In genomic region chr15:81097456-81097855, GRCm38 (mm10) we compare ENCODE assay signal across 11 mouse cellular contexts.
A peak's percentile ranks its signal among the peaks of the same experiment; 100 is the strongest.
DNase-seq lines count a peak whose midpoint lies in the region; ATAC-seq and TF ChIP-seq lines count a peak whose summit lies in the region.
"Had no signal": no experiment of that assay in that cellular context is flagged by ENCODE, and none has a peak within 500 bp of the region (broad histone marks: within the 10 kb centered on the region; RNA-seq: fewer than 3 reads in every experiment).

No protein-coding gene starts in this region.

- no peak for DNase-seq in heart, adult 2 months
- peak; percentile 69 for DNase-seq in 3134 (ENCODE audit: extremely low read depth, insufficient read length, low spot score)
- peak; percentile 74 for DNase-seq in Muller cell, postnatal 12 days (ENCODE audit: inconsistent ontology term)
- DNase-seq in lung, postnatal 4 days = peak; percentile 45 to 57
- no peak for DNase-seq in cerebellum, adult 18-20 months
- DNase-seq in layer of hippocampus, adult 9-10 months (ENCODE audit: low spot score) = no peak
- DNase-seq in c-Kit-positive CD71-positive TER-119-positive erythroid progenitor cells, embryonic 14.5 days (ENCODE audit: low spot score) = no peak
- DNase-seq: cerebellum, adult 9-11 months had no signal

- 16% methylated on average over 4 of the region's 4 CpGs for WGBS in heart, embryonic 15.5 days
- WGBS in heart, adult 2 months = 46% methylated on average over 4 of the region's 4 CpGs

- H3K36me3 ChIP-seq in heart, embryonic 15.5 days = no peaks in the 10 kb centered on the region
- no peaks in the 10 kb centered on the region for H3K36me3 ChIP-seq in heart, adult 2 months (ENCODE audit: control insufficient read depth, insufficient read depth, low read length)
- H3K36me3 ChIP-seq: lung, embryonic 15.5 days had no signal

- H3K79me2 ChIP-seq in heart, adult 2 months (replicated peaks; ENCODE audit: control insufficient read depth, insufficient read depth, low read length) = peaks cover 2% of the 10 kb centered on the region; the same call in 1 of the 2 replicates

- no peak overlapping the region for H3K9ac ChIP-seq in heart, embryonic 15.5 days
- H3K9ac ChIP-seq in heart, adult 2 months (ENCODE audit: low read depth, low read length) = no peak overlapping the region
- H3K9ac ChIP-seq: lung, embryonic 15.5 days had no signal

- peak overlapping the region; percentile 12; the same call in 1 of the 2 replicates for H3K27ac ChIP-seq in heart, embryonic 15.5 days
- no peak overlapping the region for H3K27ac ChIP-seq in heart, adult 2 months
- H3K27ac ChIP-seq: left cerebral cortex, adult 2 months had no signal

- no peaks in the 10 kb centered on the region for H3K27me3 ChIP-seq in heart, embryonic 15.5 days
- no peaks in the 10 kb centered on the region for H3K27me3 ChIP-seq in heart, adult 2 months (ENCODE audit: control insufficient read depth, insufficient read depth, low read length)
- H3K27me3 ChIP-seq: lung, embryonic 15.5 days had no signal

- H3K4me1 ChIP-seq in heart, embryonic 15.5 days (replicated peaks) = peaks cover 15% of the 10 kb centered on the region
- peaks cover 5% of the 10 kb centered on the region for H3K4me1 ChIP-seq in heart, adult 2 months (ENCODE audit: control insufficient read depth, insufficient read depth, low read length)

- no peak overlapping the region for H3K4me2 ChIP-seq in heart, embryonic 15.5 days
- H3K4me2 ChIP-seq: lung, embryonic 15.5 days had no signal

- TF ChIP-seq POLR2A in heart, adult 2 months (IDR thresholded peaks at IDR 0.05; ENCODE audit: insufficient read depth, low read depth, low read length) = no peak

- TF ChIP-seq CTCF in heart, adult 2 months (IDR thresholded peaks at IDR 0.05) = no peak

- H3K9me3 ChIP-seq in heart, embryonic 15.5 days (replicated peaks) = no peaks in the 10 kb centered on the region
- H3K9me3 ChIP-seq: lung, embryonic 15.5 days had no signal

- 0 out of 2 replicates have a peak, but pooled peaks have one; percentile 31 for ATAC-seq in heart, embryonic 15.5 days (replicated peaks; ENCODE audit: insufficient number of reproducible peaks, insufficient read depth, low FRiP score, low read depth)

- intact Hi-C loops in heart, adult 2 months (cut with DNase I) = no loop called here

- TF ChIP-seq EP300 in heart, adult 2 months (IDR thresholded peaks at IDR 0.05; ENCODE audit: insufficient read depth, low read depth, low read length) = no peak

- H3K4me3 ChIP-seq in heart, embryonic 15.5 days = no peak overlapping the region
- H3K4me3 ChIP-seq in heart, adult 2 months = no peak overlapping the region
- H3K4me3 ChIP-seq: left cerebral cortex, adult 2 months; lung, embryonic 15.5 days had no signal

Comparison
In these comparisons a context has a peak if more than half of its experiments do, and no peak if none do; other contexts are left out.
1. DNase-seq: peak in 3134 (single experiment), Muller cell, postnatal 12 days (single experiment) and lung, postnatal 4 days (2 of 2); none in heart, adult 2 months (0 of 2), cerebellum, adult 18-20 months (0 of 2), layer of hippocampus, adult 9-10 months (single experiment) and c-Kit-positive CD71-positive TER-119-positive erythroid progenitor cells, embryonic 14.5 days (single experiment).